Mouse (Mus musculus) layer of hippocampus, postnatal 14 days (tissue): ENCODE data around the gene Cacnb4. TPM values are rescaled to one million over a fixed set of nuclear protein-coding genes. Genes with fewer than 3 reads are reported as not detected.

Source experiments
- total RNA-seq, 2 experiments: library from RNA; stranded (reverse); gene quantifications; 2 replicates each; pipeline ENCODE4 v1.2.3; 2021

The Cacnb4 gene
- total RNA-seq, 2 experiments from 2014 or later = 61.0 to 72.8 TPM

Other genes starting within 250 kb of the Cacnb4 start
- 10 to 100 TPM; 21.7 to 26.3 TPM for gene Stam2, start 65.5 kb upstream of the Cacnb4 start, total RNA-seq
- 10 to 100 TPM; 52.5 to 53.8 TPM for gene Fmnl2, start 181.0 kb upstream of the Cacnb4 start, total RNA-seq